Mouse (Mus musculus) ES-CJ7 (cell line): ENCODE data around the gene Scaf8.
"Not testable (repeated sequence)": the region's sequence is repeated elsewhere in the genome, so short reads cannot be mapped to it uniquely, and the experiment has no call there.

Experiments used
- DNase-seq: peaks from one replicate; pipeline ENCODE4 v3.0.0; 2011; ENCODE audit warnings: low read depth, low spot score

The Scaf8 gene

DNA sequence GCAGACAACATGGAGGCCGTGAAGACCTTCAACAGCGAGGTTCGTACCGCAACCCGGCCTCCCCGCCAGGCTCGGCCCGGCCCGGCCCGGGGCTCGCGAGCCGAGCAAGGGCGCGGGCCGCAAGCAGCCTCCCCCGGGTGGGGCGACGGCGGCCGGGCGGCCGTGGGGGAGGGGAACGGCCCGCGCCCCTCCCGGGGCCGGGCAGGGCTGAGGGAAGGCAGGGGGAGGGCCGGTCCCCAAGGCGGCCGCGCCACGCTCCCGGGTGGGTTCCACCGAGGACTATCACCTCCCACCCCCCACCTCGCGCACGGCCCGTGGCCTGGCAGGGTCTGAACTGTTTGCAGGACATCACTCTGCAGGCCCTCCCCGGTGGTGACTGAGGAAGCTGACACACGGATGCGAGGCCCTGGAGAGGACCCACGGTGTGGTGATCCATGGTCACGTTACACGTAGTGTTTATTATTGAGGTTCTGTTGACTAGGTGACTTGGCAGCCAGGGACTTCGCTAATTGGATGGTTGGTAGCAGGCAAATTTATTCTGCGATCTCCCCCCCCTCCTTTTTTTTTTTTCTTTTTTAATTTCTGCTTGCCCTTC lies 705 bp downstream of the Scaf8 start:
- peak; percentile 52 for DNase-seq

DNA sequence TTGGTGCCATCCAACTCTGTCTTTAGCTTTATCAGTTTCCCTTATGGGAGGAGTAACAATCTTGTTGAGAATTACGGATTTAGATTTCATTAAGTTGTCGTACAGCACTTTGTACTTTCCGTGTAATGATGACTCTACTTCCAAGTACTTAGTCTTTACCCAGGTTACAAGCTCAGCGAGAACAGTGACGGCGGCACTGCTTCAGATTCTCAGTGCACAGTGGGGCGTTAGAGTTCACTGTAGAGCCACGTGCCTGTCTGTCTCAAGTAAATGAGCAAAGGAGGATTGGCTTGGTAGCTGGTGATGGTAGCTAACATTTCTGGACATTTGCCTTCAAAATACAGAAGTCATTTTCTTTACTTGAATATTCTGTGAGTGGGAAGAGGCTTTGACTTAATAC lies 6.2 kb downstream of the Scaf8 start:
- not testable (repeated sequence) for DNase-seq

- not testable (repeated sequence) for DNase-seq
These were observed 8.8 kb downstream of the Scaf8 start for GRCm38 (mm10) chr17:3123581-3123980.

GRCm38 (mm10) chr17:3128716-3129115 lies 13.9 kb downstream of the Scaf8 start:
- DNase-seq, result no peak

DNA sequence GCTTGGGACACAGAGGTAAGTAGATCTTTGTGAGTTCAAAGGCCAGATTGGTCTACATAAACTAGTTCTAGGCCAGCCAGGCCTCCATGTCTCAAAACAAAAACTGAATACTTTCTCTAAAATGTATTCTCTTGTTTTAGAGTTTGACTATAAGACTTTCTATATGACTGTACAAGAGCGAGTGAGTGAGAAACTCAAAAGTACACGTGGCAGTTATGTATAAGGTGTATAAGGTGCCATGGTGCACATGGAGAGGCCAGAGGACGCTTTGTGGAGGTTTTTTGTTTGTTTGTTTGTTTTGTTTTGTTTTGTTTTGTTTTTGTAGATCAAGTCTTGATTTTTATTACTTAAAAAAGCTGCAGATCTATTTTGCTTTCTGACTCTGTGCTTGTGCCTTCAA lies 15.0 kb downstream of the Scaf8 start:
- no peak for DNase-seq

DNA sequence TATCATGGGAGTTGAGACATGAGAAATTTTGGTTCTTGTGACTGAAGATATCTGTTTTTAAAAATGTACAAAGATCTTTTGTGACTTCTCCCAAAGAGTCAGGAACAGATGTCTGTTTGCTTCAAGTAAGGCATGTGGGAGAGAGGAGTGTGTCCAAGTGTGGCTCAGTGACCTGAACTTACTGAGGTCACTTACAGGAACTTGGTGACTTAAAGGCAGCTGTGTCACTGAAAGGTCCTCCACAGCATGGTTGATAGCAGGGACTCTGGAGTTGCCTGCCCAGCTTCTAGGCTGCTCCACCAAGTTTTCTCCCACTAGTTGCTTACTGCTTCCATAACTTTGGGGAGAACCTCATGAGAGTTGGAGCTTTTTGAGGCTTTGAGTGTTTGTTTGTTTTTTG lies 20.6 kb downstream of the Scaf8 start:
- no peak for DNase-seq

GRCm38 (mm10) chr17:3136127-3136526 lies 21.4 kb downstream of the Scaf8 start:
- DNase-seq, result no peak

- peak; percentile 21 for DNase-seq
These were observed 23.6 kb downstream of the Scaf8 start for GRCm38 (mm10) chr17:3138387-3138786.

DNA sequence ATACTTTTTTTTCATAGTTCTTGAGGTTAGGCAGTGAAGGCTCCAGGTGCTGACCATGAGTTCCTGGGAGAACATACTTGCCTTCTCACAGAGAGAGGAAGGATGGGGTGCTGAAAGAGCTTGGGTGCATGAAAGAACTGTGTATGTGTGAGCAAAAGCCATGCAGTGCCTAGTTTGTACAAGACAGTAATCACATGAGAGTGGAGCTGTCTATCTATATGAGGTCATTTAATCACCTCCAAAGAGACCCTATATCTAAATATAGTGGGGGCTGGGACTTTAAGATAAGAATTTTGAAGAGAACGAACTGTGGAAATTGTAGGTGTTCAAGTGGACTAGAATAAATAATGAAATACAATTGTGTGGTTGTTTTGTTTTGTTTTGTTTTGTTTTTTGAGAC lies 25.3 kb downstream of the Scaf8 start:
- no peak for DNase-seq

DNA sequence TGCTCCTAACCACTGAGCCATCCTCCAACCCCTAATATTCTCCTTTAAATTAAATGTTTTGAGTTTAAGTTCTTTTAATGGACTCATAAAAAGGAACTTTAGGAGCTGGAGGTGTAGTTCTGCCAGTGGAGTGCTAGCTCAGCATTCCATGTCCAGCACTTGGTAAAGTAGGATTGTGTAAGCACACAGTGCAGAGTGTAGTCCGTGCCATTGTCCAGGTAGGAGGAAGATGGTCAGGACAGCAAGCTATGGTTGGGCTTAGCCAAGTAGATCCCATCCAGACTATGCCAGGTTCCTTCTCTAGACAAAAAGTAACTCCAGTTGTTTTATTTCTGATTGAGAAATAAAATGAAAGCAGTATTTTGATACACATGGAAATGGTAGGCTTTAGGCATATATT lies 34.1 kb downstream of the Scaf8 start:
- no peak for DNase-seq

GRCm38 (mm10) chr17:3149541-3149940 lies 34.8 kb downstream of the Scaf8 start:
- no peak for DNase-seq

GRCm38 (mm10) chr17:3150701-3151100 lies 35.9 kb downstream of the Scaf8 start:
- DNase-seq, result not testable (repeated sequence)

GRCm38 (mm10) chr17:3151181-3151580 lies 36.4 kb downstream of the Scaf8 start:
- no peak for DNase-seq

DNA sequence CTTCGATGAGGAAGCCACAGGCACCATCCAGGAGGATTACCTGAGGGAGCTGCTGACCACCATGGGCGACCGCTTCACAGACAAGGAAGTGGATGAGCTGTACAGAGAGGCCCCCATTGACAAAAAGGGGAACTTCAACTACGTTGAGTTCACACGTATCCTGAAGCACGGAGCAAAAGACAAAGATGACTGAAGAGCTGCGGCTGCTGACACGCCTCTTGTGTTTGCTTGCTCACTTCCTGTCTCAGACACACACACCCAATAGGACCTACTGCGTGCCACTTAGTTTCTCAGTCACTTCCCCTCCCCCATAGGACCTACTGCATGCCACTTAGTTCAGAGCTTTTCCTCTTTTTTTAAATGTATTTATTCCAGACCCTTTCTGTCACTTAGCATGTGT lies 41.4 kb downstream of the Scaf8 start:
- DNase-seq, result peak; percentile 75

- peak; percentile 70 for DNase-seq
These were observed 42.2 kb downstream of the Scaf8 start for GRCm38 (mm10) chr17:3157016-3157415.

DNA sequence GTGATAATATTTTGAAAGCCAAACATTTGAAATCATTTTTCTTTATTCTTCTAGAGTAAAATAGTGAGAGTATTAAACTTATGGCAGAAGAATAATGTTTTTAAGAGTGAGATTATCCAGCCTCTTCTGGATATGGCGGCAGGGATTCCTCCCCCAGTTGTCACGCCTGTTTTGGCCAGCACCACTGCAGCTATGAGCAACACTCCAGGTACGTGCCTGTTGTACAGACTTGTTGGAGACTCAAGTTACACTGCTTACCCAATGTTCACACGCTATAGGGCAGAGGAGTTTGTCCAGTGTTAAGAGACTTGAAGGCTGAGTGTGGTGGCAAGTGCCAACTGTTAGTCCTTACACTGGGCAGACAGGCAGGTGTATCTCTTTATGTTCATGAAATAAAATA lies 48.1 kb downstream of the Scaf8 start:
- DNase-seq, result no peak

DNA sequence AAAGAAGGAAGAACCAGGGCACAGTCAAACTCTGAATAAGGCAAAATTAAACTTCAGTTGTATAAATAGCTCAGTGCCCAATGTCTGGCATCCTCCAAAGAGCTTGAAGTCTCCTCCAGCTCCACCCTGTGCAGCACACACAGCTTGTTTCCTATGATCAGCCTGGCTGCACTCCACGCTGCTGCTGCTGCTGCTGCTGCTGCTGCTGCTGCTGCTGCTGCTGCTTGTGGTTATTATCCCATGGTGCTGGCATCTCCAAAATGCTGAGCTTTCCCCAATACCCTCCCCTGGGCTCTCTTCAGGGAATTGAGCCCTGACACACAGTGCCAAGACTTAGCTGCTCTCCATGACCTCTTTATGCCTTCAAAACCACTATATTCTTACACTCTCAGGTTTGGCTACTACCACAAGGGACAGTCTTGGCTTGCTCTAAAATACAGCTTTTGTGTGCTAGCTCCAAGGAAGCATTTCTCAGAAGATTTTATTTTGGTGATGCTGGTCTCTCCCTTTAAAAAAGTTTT lies 65.7 kb downstream of the Scaf8 start:
- DNase-seq, result not testable (repeated sequence)

DNA sequence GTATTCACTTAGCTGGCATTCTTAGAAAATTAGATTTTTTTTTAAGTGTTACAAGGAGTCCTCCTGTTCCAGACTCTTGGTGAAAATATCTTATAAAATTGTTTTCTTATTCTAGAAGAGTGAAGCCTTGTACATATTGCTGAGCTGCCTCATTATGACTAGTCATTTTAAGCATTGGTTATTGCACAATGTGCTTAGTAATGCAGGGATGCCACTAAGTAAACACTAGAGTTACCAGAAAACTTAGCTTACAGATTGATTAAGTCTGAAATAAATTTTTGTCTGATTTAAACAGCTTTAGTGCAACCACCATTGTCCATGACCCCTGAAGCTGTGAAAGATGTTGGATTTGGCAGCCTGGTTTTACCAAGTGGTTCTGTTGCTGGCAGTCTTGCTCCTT lies 80.7 kb downstream of the Scaf8 start:
- DNase-seq, result not testable (repeated sequence)

DNA sequence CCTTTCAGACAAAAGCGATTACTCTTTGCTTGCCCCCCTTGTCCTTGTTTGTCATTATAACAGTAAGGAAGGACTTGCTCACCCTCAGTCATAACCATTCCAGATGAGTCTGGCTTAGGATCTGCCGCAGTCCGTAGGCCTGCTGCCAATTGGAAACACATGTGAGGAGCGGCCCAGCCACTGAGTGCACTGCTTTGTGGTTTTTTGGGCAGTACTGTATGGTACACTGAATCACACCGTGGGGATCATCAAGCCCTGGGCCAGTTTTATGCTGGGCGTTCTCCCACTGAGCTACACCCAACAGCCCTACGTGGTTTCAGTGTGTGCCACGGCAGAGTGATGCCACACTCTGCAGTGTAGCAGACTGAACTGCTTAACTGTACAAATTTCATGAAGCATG lies 85.6 kb downstream of the Scaf8 start:
- no peak for DNase-seq

DNA sequence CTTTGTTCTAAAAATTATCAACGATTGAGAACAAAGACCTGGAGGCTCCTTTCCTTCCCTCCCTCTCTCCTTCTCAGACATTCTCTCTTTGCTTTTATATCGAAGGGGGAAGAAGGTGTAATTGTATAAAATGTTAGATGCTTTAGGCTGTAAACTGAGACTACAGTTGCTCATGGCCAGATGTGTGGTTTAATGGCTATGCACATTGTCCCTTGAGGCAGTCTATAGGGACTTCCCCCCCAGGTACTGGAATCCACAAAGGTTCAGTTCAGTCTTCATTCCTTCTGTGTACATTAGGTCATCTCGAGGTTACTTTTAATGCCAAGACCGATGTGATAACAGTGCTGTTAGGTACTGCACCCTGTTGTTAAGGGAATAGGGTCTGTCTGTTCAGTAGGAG lies 89.1 kb downstream of the Scaf8 start:
- no peak for DNase-seq

DNA sequence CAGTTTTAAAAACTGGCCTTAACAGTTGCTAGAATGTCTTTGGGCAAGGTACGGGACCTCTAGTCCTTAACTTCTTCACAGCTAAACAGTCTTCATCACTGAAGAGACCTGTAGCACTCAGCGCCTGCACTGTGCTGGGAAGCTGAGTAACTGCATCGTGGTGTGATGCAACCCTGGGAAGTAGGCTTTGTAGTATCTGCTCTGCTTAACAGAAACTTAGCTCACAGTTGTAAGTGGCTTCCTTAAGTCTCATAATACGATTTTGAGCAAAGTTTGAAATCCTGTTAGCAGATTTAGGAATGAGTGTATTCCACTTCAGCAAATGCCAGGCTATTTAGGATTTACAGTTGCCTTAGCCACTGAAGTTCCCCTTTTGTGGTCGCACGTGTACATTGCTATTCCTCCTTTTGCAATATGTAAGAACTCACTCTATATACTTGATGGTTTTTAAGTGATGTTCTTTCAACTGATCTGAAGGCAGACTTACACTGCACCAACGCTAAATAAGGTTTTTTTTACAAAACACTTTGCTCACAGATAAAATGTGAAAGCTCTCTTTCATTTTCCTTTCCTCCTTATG lies 90.1 kb downstream of the Scaf8 start:
- DNase-seq, result no peak

GRCm38 (mm10) chr17:3206527-3207398 lies 92.0 kb downstream of the Scaf8 start:
- no peak for DNase-seq
